Mouse (Mus musculus): Measurements from ENCODE around the gene 2410004P03Rik.

2410004P03Rik gene

DNA sequence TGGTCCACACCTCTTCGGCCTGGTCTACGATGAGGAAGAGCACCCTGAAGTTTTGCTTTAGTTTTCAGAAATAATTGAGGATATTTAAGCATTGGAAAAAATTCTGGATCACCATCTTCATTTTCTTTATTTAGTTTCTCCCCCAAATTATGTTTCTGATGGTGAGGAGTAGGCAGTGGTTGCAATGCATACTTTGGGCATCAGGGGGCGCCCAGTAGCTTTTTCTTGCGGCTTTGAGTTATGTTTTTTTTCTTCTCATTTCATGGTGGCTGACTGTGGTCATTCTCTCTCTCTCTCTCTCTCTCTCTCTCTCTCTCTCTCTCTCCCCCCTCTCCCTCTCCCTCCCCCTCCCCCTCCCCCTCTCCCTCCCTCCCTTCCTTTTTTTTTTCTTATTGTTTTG, 6.9 kb upstream of the 2410004P03Rik start:
- peak; percentile 81 to 85 for DNase-seq

DNA sequence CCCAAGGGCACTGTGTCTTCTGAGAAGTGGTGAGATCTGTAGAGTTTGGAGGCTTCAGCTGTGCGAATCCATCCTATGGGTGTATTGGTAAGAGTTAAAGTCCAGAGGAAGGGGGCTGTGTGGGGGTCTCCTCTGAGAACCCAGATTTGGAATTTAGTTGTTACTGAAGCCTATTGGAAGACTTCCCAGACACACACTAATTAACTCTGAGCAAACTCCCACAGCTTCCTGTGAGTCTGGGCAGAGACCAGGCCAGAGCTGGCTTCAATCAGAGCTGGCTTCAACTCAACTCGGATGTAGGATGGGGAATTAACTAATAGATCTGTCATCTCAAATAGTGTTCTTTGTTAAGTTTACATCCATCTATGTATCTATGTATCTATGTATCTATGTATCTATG, 4.2 kb upstream of the 2410004P03Rik start:
- peak; percentile 34 to 45 for DNase-seq

DNA sequence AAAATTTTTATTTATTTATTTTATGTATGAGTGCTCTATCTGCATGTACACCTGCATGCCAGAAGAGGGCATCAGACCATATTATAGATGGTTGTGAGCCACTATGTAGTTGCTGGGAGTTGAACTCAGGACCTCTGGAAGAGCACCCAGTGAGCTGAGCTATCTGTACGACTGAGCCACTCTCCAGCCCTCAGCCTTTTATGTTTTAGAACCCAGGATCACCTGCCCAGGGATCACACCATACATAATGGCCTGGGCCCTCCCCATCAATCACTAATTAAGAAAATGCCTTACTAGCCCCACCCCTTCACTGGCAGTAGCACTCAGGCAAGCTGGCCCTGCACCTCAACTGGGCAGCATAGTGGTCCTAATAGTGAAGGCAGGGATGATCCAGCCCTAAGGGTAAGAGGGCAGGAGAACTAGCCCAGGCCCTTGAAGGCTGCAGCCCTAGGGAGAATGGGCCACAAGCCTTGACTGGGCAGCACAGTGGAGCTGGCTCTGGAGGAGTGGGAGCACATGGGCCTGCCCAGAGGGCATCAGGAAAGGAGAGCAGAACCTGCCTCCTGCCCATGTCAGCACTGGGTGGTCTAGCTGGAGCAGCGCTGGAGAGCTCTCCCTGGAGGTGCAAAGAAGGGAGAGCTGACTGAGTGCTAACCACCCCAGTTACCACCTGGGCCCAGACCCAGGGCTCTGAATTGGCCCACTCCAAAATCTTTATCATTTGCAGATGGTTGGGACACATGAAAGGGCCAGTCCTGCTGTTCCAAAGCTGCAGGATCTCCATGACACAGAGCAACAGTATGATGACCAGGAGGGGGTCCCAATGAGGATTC, 756 bp upstream of the 2410004P03Rik start:
- no peak for DNase-seq

DNA sequence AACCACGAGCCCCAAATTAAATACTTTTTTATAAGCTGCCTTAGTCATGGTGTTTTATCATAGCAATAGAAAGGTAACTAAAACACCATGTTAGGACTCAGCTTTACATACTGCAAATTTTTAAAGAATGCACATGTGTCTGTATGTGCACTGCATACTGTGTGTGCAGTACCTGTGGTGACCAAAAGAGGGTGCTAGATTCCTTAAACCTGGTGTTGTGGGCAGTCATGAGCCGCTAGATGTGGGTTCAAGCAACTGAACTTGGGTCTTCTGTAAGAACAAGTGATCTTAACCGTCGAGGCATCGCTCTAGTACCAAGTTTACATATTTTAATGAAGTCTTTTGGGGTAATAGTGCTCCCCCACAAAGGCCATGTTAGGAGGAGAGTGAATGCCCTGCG, 2.1 kb downstream of the 2410004P03Rik start:
- DNase-seq: no peak

DNA sequence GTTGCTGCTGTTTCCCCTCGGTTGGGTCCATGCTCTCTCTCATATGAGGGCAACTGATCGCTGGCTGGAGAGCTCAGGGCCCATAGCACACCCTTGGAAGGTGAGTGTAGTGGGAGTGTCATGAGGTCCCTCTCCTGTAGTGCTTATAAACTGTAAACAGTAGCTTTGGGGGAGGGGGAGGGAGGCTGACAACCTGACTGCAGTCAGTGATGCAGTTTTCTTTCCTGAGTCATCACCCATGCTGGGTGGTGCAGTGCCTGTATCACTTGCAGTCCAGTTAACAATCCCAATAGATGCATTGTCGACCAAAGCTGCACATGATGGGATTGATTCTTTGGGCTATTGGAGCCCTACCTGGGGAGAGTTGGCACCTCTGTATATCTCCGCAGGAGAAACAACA, 10.3 kb downstream of the 2410004P03Rik start:
- no peak for DNase-seq

DNA sequence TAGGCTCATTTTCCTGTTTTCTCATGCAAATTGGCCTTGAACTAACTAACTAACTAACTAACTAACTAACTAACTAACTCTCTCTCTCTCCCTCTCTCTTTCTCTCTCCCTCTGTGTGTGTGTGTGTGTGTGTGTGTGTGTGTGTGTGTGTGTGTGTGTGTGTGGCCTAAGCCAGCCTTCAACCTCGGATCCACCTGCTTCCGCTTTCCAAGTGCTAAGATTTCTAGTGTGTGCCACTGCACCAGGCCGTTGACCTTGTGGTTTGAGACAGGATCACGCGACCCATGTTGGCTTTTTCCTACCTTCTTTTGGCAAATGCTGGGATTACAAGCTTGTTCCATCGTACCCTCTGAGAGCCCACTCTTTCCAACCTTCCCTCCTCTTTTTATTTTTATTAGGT, 10.9 kb downstream of the 2410004P03Rik start:
- DNase-seq: no peak

DNA sequence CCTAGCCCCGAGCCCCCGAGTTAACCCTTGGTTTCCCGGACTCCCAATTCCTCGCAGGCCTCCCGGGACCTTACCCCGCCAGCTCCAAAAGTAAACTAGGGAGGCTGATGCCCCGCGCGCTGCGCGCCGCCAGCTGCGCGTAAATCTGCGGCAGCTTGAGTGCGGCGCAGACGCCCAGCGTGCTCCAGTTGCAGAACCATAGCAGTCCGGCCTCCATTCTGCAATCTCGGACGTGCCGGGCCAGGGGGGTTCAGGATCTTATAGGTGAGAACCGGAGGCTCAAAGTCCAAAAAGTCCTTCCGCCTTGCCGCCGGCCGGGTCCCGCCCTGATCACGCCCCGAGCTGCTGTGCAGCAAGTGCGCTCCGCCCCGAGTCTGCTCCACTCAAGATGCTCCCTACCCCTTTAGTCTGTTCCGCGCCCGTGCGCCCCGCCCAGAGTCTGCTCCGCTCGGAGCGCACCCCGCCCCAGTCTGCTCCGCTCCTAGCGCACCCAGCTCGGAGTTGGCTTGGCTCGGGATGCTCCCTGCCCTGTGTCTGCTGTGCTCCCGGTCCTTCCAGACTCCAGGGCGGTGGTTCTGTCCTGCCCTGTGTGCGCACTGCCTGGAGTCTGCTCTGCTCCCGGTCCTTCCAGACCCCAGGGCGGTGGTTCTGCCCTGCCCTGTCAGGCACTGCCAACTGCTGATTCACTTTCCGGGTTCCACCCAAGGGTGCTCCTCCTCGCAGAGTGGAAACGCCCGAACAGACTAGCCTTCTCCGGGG, 11.6 kb downstream of the 2410004P03Rik start, which contains the start of gene Pqlc3:
Gene Pqlc3, minus strand, starts transcription at position 670 of the 759 bp plus-strand sequence.
- DNase-seq: peak; percentile 60 to 74

DNA sequence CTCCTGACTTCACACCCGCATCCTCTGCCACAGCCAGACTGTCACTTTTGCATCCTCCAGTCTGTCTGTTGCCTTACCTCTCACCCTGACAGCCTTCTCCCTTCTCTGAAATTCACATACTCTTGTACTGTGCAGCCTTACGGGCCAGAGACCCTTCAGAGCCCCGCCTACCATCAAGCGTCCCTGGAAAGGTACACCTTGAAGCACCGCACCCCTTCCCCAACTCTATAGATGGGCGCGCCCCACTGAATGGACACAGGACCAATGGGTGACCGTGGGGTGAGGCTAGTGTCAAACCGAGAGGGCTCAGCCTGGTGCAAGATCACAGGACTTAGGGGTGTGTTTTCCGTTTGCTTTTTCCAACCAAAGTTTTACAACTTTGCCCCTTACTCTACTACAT, 12.4 kb downstream of the 2410004P03Rik start:
- no peak for DNase-seq

DNA sequence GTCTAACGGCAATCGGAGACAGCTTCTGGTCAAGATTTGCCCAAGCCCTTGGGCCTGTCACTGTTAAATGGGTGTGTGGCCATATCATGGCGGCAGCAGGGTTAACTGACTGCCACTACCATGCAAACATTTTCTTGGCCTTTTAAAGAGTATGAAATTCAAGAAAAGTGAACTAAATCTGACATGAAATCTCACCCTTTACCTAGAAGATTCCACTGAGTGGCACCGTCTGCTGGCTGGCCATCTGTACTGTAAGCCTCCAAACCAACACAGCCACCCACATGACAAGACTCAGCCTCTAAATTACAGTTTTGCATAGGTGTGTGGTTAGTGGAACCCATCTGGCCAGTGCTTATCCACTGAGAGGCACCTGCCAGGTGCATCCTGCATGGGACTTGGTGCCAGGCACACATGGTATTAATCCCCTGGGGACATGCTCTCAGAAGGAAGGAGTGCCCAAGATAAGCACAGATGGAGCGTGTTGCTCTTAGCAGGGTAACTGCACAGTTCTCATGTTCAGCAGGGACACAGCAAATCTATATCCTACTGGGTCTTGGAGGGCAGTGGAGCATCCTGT, 14.6 kb downstream of the 2410004P03Rik start:
- DNase-seq: no peak

DNA sequence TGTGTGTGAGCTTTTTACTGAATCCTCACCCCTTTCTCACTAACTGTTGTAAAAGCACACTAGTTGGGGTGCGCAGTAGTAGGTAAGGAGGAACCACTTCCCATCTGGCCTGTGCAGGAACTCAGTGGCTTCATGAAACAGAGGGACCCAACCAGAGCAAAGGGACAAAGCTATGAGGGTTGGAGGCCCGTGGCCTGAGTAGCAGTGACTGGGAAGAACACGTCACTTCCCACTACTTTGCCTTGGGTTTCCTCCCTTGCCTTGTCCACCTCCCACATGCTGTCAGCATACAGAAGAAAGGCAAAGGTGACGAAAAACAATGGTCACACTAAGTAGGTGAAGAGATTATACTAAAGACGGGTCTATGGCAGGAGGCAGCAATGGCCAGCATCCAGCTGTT, 15.2 kb downstream of the 2410004P03Rik start:
- DNase-seq: no peak

DNA sequence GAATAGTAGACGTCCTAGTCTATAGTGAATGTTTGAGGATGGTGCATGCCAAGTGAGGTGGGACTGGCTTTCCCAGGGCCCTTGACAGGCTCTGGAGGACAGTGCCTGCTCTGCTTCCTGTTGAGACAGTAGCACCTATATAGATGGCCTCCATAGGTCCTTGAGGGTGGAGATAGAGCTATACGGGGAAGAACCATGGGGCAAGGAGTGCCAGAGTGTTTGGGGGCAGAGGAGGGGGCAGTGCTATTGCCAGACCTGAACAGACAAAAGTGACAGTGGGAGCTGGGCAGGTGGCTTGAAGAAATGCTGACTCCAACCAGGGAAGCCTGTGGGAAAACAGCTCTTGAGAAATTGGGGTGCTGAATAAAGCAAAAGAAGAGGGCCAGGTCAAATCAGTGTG, 17.2 kb downstream of the 2410004P03Rik start:
- no peak for DNase-seq

DNA sequence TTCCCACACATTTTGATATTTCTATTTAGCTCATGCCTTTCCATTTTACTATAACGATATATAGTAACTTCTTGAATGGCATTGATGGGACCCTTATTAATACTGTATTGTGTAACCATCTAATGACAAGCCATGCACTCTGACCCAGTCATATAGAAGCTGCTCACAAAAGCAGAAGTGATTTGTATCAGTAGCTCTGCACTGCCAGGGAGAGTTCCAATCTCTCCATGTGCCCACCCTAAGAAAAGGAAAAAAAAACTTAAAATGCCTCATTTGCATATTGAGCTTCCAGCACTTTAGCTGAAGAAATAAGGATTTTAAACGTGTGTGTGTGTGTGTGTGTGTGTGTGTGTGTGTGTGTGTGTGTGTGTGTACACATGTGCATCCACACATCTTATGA, 19.2 kb downstream of the 2410004P03Rik start:
- DNase-seq: no peak

DNA sequence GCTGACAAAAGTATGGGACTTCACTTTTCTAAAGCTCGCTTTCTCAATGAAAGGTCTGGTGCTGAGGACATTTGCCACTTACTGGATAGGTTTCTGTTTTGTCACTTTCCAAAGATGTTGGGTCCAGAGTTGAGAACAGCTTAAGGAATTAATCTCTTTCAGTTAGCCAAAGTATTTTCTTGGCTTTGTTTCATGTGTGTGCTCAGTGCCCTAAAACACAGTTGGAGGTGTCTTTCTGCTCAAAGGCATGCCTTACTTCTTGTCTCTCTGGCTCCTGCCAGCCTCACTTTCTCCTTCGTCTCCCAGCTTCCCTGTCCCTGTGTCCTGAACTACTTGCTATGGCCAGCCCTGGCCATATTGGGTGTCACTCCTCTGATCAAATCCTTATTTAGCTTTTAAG, 20.2 kb downstream of the 2410004P03Rik start:
- no peak for DNase-seq

DNA sequence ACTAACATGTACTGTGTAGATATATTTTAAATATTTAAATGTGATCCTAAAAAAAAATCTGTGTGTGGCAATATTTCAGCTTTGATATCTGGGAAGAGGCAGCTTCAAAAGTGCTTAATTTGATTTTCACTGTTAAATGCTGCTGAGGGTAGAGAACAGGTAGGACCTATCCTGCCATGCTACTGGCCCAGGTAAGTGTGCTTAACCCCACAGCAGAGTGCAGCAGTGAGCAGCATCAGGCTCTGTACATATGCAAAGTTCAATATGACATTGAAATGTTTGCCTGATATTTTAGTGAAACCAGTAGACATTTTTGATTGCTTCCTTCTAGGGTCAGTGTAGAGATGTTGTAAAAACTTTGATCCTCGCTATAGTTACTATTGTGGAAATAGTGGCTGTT, 25.7 kb downstream of the 2410004P03Rik start:
- no peak for DNase-seq

DNA sequence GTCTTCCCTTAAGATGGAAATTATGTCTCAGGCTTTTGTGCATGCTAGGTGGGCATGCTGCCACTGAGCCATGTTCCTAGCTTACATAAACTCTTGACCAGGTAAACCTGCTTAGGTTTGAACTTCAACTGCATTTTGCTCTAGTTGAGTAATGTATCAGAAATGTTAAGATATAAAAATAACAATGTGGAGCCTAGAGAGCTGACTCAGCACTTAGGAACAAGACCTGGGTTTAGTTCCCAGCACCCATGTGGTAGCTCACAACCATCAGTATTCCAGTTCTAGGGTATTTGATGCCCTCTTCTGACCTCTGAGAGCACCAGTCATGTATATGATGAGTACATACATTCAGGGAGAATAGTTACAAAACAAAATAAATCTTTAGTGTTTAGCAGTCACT, 34.4 kb downstream of the 2410004P03Rik start:
- DNase-seq: no peak

DNA sequence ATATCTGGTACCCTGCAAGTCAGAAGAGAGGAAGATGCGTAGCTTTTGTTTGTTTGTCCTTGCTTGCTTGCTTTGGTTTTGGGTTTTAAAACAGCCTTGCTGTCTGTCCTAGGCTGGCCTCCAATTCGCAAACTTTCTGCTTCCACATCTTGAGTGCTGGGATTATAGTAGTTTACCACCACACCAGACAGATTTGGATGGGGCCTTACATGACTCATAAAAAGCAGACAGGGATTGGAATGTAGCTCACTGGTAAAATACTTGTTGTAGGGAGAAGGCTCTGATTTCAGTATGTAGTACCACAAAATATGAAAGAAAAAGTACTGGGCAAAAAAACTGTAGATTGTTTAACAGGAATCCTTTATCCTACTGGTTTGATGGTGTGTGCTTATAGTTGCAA, 44.7 kb downstream of the 2410004P03Rik start:
- DNase-seq: no peak

DNA sequence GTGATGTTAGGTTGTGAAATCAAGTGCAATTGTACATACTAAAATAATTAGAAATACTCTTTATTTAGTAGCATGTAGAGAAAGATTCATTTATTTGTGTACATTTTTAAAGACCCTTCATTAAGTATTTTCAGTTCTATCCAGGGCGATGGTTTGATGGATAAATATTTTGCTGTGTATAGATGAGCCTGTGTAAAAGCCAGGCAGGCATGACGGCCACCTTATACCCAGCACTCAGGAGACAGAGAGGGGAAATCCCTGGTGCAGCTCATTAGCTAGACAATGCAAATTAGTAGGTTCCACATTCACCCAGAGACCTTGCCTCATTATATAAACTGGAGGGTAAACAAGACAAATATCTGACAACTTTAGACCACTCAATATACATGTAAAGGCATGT, 48.2 kb downstream of the 2410004P03Rik start:
- DNase-seq: no peak

DNA sequence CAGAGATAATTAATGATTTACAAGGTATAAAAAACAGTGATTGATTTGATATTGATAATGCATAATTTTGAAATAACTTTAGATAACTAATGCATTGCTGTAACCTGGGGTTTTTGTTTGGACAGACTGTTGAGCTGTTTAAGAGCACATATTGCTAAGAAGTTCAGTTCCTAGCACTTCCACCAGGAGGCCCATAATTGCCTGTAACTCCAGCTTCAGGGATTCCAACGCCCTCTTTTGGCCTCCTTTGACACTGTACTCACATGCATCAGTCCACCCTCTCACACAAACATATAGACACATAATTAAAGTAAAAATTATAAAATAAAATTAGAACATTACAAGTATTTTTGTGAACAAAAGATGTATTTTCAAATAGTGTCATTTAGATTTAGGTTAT, 52.7 kb downstream of the 2410004P03Rik start:
- DNase-seq: peak; percentile 17 to 25
